ENCODE assay signal across 9 mouse cellular contexts in genomic region chr1:58796059-58796363, GRCm38 (mm10). TPM values are rescaled to one million over a fixed set of nuclear protein-coding genes. Genes with fewer than 3 reads are reported as not detected.
DNase-seq lines count a peak whose midpoint lies in the region; ATAC-seq lines count a peak whose summit lies in the region.
"Had no signal": no experiment of that assay in that cellular context is flagged by ENCODE, and none has a peak within 500 bp of the region (broad histone marks: within the 10 kb centered on the region; RNA-seq: fewer than 3 reads in every experiment).

No protein-coding gene starts in this region.

- no peaks in the 10 kb centered on the region for H3K9me3 ChIP-seq in erythroblast, embryonic 14.5 days (ENCODE audit: control insufficient read depth, low read length)
- no peaks in the 10 kb centered on the region for H3K9me3 ChIP-seq in liver, embryonic 15.5 days (replicated peaks)

- H3K27ac ChIP-seq in liver, embryonic 15.5 days (replicated peaks), result peak overlapping the region; percentile 83; the same call in 1 of the 2 replicates

- H3K27me3 ChIP-seq in erythroblast, embryonic 14.5 days (ENCODE audit: control insufficient read depth), result no peaks in the 10 kb centered on the region
- no peaks in the 10 kb centered on the region for H3K27me3 ChIP-seq in liver, embryonic 15.5 days

- WGBS in liver, embryonic 15.5 days (ENCODE audit: insufficient replicate concordance), result 0% methylated on average over 3 of the region's 3 CpGs

- peak overlapping the region; percentile 81 for H3K9ac ChIP-seq in liver, embryonic 15.5 days

- no peak for ATAC-seq in erythroblast, adult 5-6 weeks (replicated peaks; ENCODE audit: low FRiP score, poor library complexity, severe bottlenecking)
- no peak for ATAC-seq in liver, embryonic 15.5 days (ENCODE audit: insufficient read depth)

- peaks cover 11% of the 10 kb centered on the region for H3K36me3 ChIP-seq in erythroblast, embryonic 14.5 days (ENCODE audit: control insufficient read depth)
- peaks cover 9% of the 10 kb centered on the region for H3K36me3 ChIP-seq in liver, embryonic 15.5 days (replicated peaks)

- peak; percentile 28 for DNase-seq in thymus, postnatal 14 days
- no peak for DNase-seq in thymus, adult 18-20 months
- DNase-seq in urinary bladder, postnatal 36 days (ENCODE audit: low spot score in 2 of 2), result no peak
- no peak for DNase-seq in spleen, postnatal 36 days (ENCODE audit: low spot score in 2 of 2)
- DNase-seq in frontal cortex, postnatal 25 days (ENCODE audit: low spot score in 2 of 2), result no peak
- DNase-seq: gastrocnemius, postnatal 36 days had no signal

- peak overlapping the region; percentile 91 for H3K4me2 ChIP-seq in liver, embryonic 15.5 days

- peaks cover 27% of the 10 kb centered on the region for H3K4me1 ChIP-seq in erythroblast, embryonic 14.5 days (ENCODE audit: control insufficient read depth)
- peaks cover 29% of the 10 kb centered on the region for H3K4me1 ChIP-seq in liver, embryonic 15.5 days (replicated peaks)

- peak overlapping the region; percentile 85 for H3K4me3 ChIP-seq in erythroblast, embryonic 14.5 days (replicated peaks)
- H3K4me3 ChIP-seq in liver, embryonic 15.5 days (replicated peaks), result peak overlapping the region; percentile 75

RNA-seq across cellular contexts. Expression of gene Casp8, which starts 0.8 kb away (rescaled TPM):
- polyA plus RNA-seq in erythroblast, embryonic 14.5 days (2012), result 0.05 and 0.08 TPM in 2 replicates
- 23.6 and 36.9 TPM in 2 replicates for total RNA-seq in erythroblast, adult 5-6 weeks (2015; ENCODE audit: low replicate concordance)
- total RNA-seq in erythroblast, adult 5-6 weeks (2017; ENCODE audit: low replicate concordance), result 15.7 and 20.4 TPM in 2 replicates
- 13.7 and 13.8 TPM in 2 replicates for polyA plus RNA-seq in liver, embryonic 15.5 days (2015; fragmentation: Nextera tagmentation; extraction: Ambion mirVana)

Comparison
In these comparisons a context has a peak if more than half of its experiments do, and no peak if none do; other contexts are left out.
1. RNA of gene Casp8, which starts 0.8 kb away (polyA plus RNA-seq): 13.7 to 13.8 TPM in liver, embryonic 15.5 days; 0.05 to 0.08 TPM in erythroblast, embryonic 14.5 days; every median in the first group is over 10 times any median in the second.